Mouse (Mus musculus) midbrain, embryonic 12.5 days (tissue): ENCODE data around the gene Sorbs2. TPM values are rescaled to one million over a fixed set of nuclear protein-coding genes. Genes with fewer than 3 reads are reported as not detected.

ENCODE experiments used
- ATAC-seq: fragments of 200-750 bp; cut with Nextera tagmentation; 2 replicates; pipeline ENCODE4 v1.8.0; 2017; ENCODE audit warnings: low read depth, moderate TSS enrichment, moderate library complexity; ENCODE audit not compliant: low FRiP score
- H3K27ac ChIP-seq: fragments of 300-500 bp; sonication (generic); replicated peaks from 2 replicates; pipeline ENCODE4 v1.5.1; 2016; ENCODE audit warnings: mild to moderate bottlenecking
- H3K27me3 ChIP-seq: fragments of 300-500 bp; sonication (generic); 2 replicates; pipeline ENCODE4 v1.6.1; 2016; ENCODE audit warnings: mild to moderate bottlenecking
- H3K36me3 ChIP-seq: fragments of 300-500 bp; sonication (generic); 2 replicates; pipeline ENCODE4 v1.6.1; 2016
- H3K4me1 ChIP-seq: fragments of 300-500 bp; sonication (generic); 2 replicates; pipeline ENCODE4 v1.6.1; 2016
- H3K4me2 ChIP-seq: fragments of 300-500 bp; sonication (generic); replicated peaks from 2 replicates; pipeline ENCODE4 v1.6.1; 2016; ENCODE audit warnings: mild to moderate bottlenecking, moderate library complexity
- H3K4me3 ChIP-seq: fragments of 300-500 bp; sonication (generic); 2 replicates; pipeline ENCODE4 v1.5.1; 2016; ENCODE audit warnings: mild to moderate bottlenecking
- H3K9ac ChIP-seq: fragments of 300-500 bp; sonication (generic); replicated peaks from 2 replicates; pipeline ENCODE4 v1.6.1; 2016; ENCODE audit warnings: mild to moderate bottlenecking, moderate library complexity
- H3K9me3 ChIP-seq: fragments of 300-500 bp; sonication (generic); 2 replicates; pipeline ENCODE4 v1.6.1; 2016; ENCODE audit warnings: mild to moderate bottlenecking
- WGBS: fragments of 180-500 bp; shearing (Covaris S2); methylation state at CpG from one replicate; pipeline ENCODE4 v1.1.7; 2016; 5-methylcytosine and 5-hydroxymethylcytosine counted together
- polyA plus RNA-seq: library from polyadenylated mRNA; unstranded; fragments of >200 nt; fragmentation: Nextera tagmentation; extraction: Ambion mirVana; gene quantifications from 2 replicates; pipeline ENCODE4 v1.2.1, GENCODE M21; 2016

The Sorbs2 gene
- polyA plus RNA-seq, 1 experiment from 2014 or later, result 83.2 TPM

GRCm38 (mm10) chr8:45734071-45734470 lies 226.5 kb downstream of the Sorbs2 start:
- H3K9me3 ChIP-seq, result no peaks in the 10 kb centered on the region
- ATAC-seq, result no peak
- no peak overlapping the region for H3K9ac ChIP-seq
- H3K27me3 ChIP-seq, result no peaks in the 10 kb centered on the region
- peaks cover 10% of the 10 kb centered on the region; the same call in 1 of the 2 replicates for H3K4me1 ChIP-seq
- no peak overlapping the region for H3K4me2 ChIP-seq
- H3K36me3 ChIP-seq, result 0 out of 2 replicates have a peak, but pooled peaks cover 6% of the 10 kb centered on the region
- H3K27ac ChIP-seq, result peak overlapping the region; percentile 49; the same call in 1 of the 2 replicates
- no peak overlapping the region for H3K4me3 ChIP-seq
- 34% methylated on average over 8 of the region's 8 CpGs for WGBS

DNA sequence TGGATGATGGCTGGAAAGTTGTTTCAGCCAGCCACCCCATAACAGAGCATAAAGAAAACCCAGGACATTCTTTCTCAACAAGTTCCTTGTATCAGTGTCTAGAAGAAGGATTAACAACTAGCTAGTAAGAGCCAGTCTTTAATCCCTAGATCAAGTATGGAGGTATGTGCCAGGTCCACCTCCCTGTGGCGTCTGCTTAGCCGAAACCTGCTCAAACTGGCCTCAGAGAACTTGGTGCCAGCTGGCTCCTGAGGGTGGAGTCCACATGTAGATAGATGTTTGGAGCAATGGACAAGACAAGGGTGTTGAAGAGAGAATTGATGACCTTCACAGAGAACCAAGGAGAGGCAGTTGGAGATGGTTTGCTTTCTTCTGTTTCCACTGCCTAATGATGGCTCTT lies 229.7 kb downstream of the Sorbs2 start:
- Histone ChIP-seq H3K27ac (no peak overlapping the region), H3K4me2 (no peak overlapping the region), H3K4me1 (peaks cover 10% of the 10 kb centered on the region; the same call in 1 of the 2 replicates), H3K9me3 (no peaks in the 10 kb centered on the region), H3K4me3 (no peak overlapping the region), H3K9ac (no peak overlapping the region), H3K36me3 (0 out of 2 replicates have a peak, but pooled peaks cover 6% of the 10 kb centered on the region), H3K27me3 (no peaks in the 10 kb centered on the region)
- 93% methylated on average over 2 of the region's 2 CpGs for WGBS
- no peak for ATAC-seq

DNA sequence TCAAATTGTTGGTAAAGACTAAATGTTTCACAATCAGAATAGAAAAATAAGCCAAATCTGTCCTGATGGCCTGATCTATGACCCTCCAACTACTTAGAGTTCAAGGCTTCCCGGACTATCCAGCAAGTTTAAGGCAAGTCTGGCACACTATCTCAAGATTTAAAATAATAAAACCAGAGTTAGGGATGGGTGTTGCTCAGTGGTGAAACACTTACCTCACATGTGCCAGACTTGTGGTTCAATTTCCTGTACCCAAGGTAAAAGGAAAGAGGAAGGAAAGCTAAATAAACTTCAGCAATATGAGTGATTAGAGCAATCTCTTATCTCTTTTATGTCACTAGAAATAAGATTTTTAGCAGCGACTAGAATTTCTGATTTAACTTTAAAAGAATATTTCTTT lies 235.7 kb downstream of the Sorbs2 start:
- Histone ChIP-seq H3K27me3 (no peaks in the 10 kb centered on the region), H3K4me1 (peaks cover 4% of the 10 kb centered on the region; the same call in 1 of the 2 replicates), H3K9ac (no peak overlapping the region), H3K36me3 (peaks cover 2% of the 10 kb centered on the region; the same call in 1 of the 2 replicates), H3K9me3 (no peaks in the 10 kb centered on the region), H3K4me2 (no peak overlapping the region), H3K27ac (no peak overlapping the region), H3K4me3 (no peak overlapping the region)
- ATAC-seq, result no peak
- WGBS, result 92% methylated on average over 2 of the region's 2 CpGs

- H3K4me1 ChIP-seq, result peaks cover 4% of the 10 kb centered on the region; the same call in 1 of the 2 replicates
- H3K4me2 ChIP-seq, result no peak overlapping the region
- no peaks in the 10 kb centered on the region for H3K9me3 ChIP-seq
- no peak overlapping the region for H3K27ac ChIP-seq
- H3K36me3 ChIP-seq, result no peaks in the 10 kb centered on the region; the same call in 1 of the 2 replicates
- no peak for ATAC-seq
- H3K27me3 ChIP-seq, result no peaks in the 10 kb centered on the region
- no peak overlapping the region for H3K4me3 ChIP-seq
- no peak overlapping the region for H3K9ac ChIP-seq
Observed at GRCm38 (mm10) chr8:45743739-45744138, 236.2 kb downstream of the Sorbs2 start.

- 69% methylated on average over 12 of the region's 12 CpGs for WGBS
- no peak overlapping the region for H3K27ac ChIP-seq
- H3K27me3 ChIP-seq, result no peaks in the 10 kb centered on the region
- no peaks in the 10 kb centered on the region; the same call in 1 of the 2 replicates for H3K36me3 ChIP-seq
- peaks cover 4% of the 10 kb centered on the region; the same call in 1 of the 2 replicates for H3K4me1 ChIP-seq
- no peak for ATAC-seq
- H3K9me3 ChIP-seq, result no peaks in the 10 kb centered on the region
- no peak overlapping the region for H3K9ac ChIP-seq
- H3K4me2 ChIP-seq, result no peak overlapping the region
- H3K4me3 ChIP-seq, result no peak overlapping the region
Observed at GRCm38 (mm10) chr8:45751512-45752502, 244.2 kb downstream of the Sorbs2 start.

GRCm38 (mm10) chr8:45755482-45755881 lies 247.9 kb downstream of the Sorbs2 start:
- H3K4me1 ChIP-seq, result no peaks in the 10 kb centered on the region
- 91% methylated on average over 9 of the region's 9 CpGs for WGBS
- H3K36me3 ChIP-seq, result peaks cover 10% of the 10 kb centered on the region; the same call in 1 of the 2 replicates
- H3K9me3 ChIP-seq, result no peaks in the 10 kb centered on the region
- no peak overlapping the region for H3K9ac ChIP-seq
- H3K4me2 ChIP-seq, result no peak overlapping the region
- ATAC-seq, result no peak
- no peak overlapping the region for H3K4me3 ChIP-seq
- no peak overlapping the region for H3K27ac ChIP-seq
- H3K27me3 ChIP-seq, result no peaks in the 10 kb centered on the region

GRCm38 (mm10) chr8:45755972-45756371 lies 248.4 kb downstream of the Sorbs2 start:
- no peak overlapping the region for H3K9ac ChIP-seq
- no peaks in the 10 kb centered on the region for H3K27me3 ChIP-seq
- no peaks in the 10 kb centered on the region for H3K4me1 ChIP-seq
- H3K36me3 ChIP-seq, result peaks cover 10% of the 10 kb centered on the region
- H3K4me3 ChIP-seq, result no peak overlapping the region
- no peak overlapping the region for H3K27ac ChIP-seq
- 91% methylated on average over 7 of the region's 7 CpGs for WGBS
- H3K9me3 ChIP-seq, result no peaks in the 10 kb centered on the region
- no peak for ATAC-seq
- no peak overlapping the region for H3K4me2 ChIP-seq

DNA sequence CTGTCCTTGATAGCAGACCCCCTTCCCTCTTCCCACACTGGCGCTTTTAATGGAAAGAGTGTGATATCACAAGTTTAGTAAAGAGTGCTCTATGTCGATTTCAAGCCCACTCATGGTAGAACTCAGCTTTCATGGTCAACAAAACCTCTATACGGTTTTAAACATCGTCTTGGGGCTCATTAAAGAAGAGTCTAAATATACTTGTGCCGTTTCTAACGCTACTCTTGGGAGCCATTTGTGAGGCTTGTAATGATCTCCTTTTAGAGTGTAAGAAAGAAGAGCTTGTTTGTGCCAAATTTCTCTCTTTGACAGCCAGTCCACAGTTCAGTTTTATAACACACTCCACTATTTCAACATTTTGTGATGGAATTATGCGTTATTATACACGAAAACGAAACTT lies 253.0 kb downstream of the Sorbs2 start:
- H3K9me3 ChIP-seq, result no peaks in the 10 kb centered on the region
- H3K27ac ChIP-seq, result no peak overlapping the region
- no peak for ATAC-seq
- no peak overlapping the region for H3K9ac ChIP-seq
- peaks cover 6% of the 10 kb centered on the region; the same call in 1 of the 2 replicates for H3K4me1 ChIP-seq
- H3K4me3 ChIP-seq, result no peak overlapping the region
- H3K36me3 ChIP-seq, result peaks cover 19% of the 10 kb centered on the region
- H3K27me3 ChIP-seq, result no peaks in the 10 kb centered on the region
- H3K4me2 ChIP-seq, result no peak overlapping the region
- 93% methylated on average over 9 of the region's 9 CpGs for WGBS

DNA sequence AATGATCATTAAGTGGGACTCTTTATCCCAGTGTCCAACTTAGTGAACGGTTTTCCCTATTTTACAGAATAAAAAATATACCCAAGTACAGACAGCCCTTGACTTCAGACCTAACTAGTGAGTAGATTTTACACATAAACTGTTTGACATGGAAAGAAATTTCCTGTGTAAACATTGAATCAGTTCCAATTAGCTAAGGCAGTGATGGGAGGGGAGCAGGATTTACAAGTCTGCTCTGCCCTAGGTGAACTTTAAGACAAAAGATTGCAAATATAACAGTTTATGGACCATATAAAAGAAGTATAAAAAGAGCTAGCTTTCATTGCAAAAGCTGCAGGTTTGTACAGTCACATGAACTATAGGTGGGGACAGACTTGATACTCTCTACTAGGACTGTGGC lies 253.5 kb downstream of the Sorbs2 start:
- Histone ChIP-seq H3K4me3 (no peak overlapping the region), H3K27me3 (no peaks in the 10 kb centered on the region), H3K4me1 (peaks cover 6% of the 10 kb centered on the region; the same call in 1 of the 2 replicates), H3K36me3 (peaks cover 19% of the 10 kb centered on the region), H3K27ac (no peak overlapping the region), H3K4me2 (no peak overlapping the region), H3K9me3 (no peaks in the 10 kb centered on the region), H3K9ac (no peak overlapping the region)
- ATAC-seq, result no peak
- WGBS, result 93% methylated on average over 1 of the region's 1 CpGs

DNA sequence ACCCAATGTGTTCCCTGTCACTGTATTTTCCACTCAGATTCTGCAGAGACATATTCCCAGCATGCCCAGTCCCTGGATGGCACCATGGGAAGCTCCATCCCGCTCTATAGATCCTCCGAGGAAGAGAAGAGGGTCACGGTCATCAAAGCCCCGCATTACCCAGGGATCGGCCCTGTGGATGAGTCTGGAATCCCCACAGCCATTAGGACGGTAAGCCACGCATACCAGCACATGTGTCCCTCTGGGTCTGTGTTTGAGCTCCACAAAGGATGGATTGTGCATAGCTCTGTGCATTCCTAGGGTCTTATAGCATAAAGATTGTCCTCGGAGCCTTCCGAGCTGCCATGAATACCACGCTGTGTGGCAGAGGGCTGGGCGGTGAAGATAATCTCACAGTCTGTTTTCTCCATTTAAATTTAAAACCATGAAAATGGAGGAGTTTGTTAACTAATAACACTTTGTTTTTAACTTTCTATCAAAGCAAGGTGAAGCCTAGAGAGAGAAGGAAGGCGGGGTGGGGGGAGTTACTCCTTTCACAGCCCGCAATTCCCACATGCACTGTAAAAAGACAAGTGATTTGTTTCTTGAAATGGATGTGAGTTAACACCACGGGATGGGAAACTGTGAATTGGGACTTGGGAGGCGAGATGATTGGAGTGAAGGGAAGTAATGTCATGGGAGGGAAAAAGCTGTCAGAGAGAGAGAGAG lies 255.5 kb downstream of the Sorbs2 start:
- H3K4me2 ChIP-seq, result no peak overlapping the region
- no peaks in the 10 kb centered on the region for H3K9me3 ChIP-seq
- peaks cover 6% of the 10 kb centered on the region; the same call in 1 of the 2 replicates for H3K4me1 ChIP-seq
- no peak overlapping the region for H3K4me3 ChIP-seq
- no peak overlapping the region for H3K9ac ChIP-seq
- WGBS, result 72% methylated on average over 15 of the region's 15 CpGs
- peaks cover 19% of the 10 kb centered on the region for H3K36me3 ChIP-seq
- H3K27me3 ChIP-seq, result no peaks in the 10 kb centered on the region
- H3K27ac ChIP-seq, result no peak overlapping the region
- no peak for ATAC-seq

DNA sequence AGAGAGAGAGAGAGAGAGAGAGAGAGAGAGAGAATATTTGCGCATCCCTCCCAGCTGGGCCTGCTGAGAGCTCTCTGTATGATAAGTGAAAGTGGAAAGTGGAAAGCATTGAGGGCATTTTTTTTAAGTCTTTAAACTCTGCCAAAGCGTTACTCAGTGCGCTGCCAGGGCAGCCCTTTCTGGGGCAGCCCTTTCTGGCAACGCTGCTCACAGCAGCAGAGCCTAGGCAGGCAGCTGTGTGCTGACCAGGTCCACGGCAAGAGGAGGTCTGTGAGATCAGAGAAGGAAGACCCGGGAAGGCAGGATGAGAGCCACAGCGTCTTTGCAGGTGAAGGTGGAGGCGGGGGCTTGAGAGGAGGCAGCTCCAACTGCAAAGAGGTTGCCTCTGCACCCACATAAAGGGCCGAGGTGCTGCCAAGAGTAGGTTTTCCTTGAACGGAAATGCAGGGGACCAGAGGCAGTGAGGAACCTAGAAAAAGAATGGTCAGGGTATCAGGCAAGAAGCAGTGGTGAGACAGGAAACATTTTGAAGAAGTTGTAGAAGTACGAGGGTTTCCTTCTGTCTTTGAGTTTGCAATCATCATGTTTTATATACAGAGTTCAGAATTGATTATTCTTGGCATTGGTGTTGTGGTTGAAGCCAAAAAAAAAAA lies 256.2 kb downstream of the Sorbs2 start:
- Histone ChIP-seq H3K9ac (no peak overlapping the region), H3K4me2 (no peak overlapping the region), H3K4me3 (no peak overlapping the region), H3K4me1 (peaks cover 6% of the 10 kb centered on the region; the same call in 1 of the 2 replicates), H3K27me3 (no peaks in the 10 kb centered on the region), H3K36me3 (peaks cover 18% of the 10 kb centered on the region), H3K27ac (no peak overlapping the region; the same call in 1 of the 2 replicates), H3K9me3 (no peaks in the 10 kb centered on the region)
- no peak for ATAC-seq
- WGBS, result 66% methylated on average over 11 of the region's 11 CpGs
